Mouse (Mus musculus): ENCODE results near the gene Tldc2.

The Tldc2 gene

GRCm38 (mm10) chr2:157127370-157127769 lies 40.5 kb downstream of the Tldc2 start:
- DNase-seq (ENCODE audit: low read depth, low spot score), result no peak

- no peak for DNase-seq (ENCODE audit: low read depth, low spot score)
These were observed 41.2 kb downstream of the Tldc2 start for GRCm38 (mm10) chr2:157128072-157128471.

GRCm38 (mm10) chr2:157129096-157129495 lies 42.2 kb downstream of the Tldc2 start:
- DNase-seq (ENCODE audit: low read depth, low spot score), result no peak

GRCm38 (mm10) chr2:157129601-157130164 lies 42.8 kb downstream of the Tldc2 start:
- no peak for DNase-seq (ENCODE audit: low read depth, low spot score)

- no peak for DNase-seq (ENCODE audit: low read depth, low spot score)
These were observed 44.1 kb downstream of the Tldc2 start for GRCm38 (mm10) chr2:157130813-157131514.

- no peak for DNase-seq (ENCODE audit: low read depth, low spot score)
These were observed 45.2 kb downstream of the Tldc2 start for GRCm38 (mm10) chr2:157132086-157132485.

- no peak for DNase-seq (ENCODE audit: low read depth, low spot score)
These were observed 46.1 kb downstream of the Tldc2 start for GRCm38 (mm10) chr2:157132686-157133540.

- no peak for DNase-seq (ENCODE audit: low read depth, low spot score)
These were observed 47.1 kb downstream of the Tldc2 start for GRCm38 (mm10) chr2:157133769-157134478.

GRCm38 (mm10) chr2:157134479-157134931 lies 47.6 kb downstream of the Tldc2 start:
- DNase-seq (ENCODE audit: low read depth, low spot score), result no peak

GRCm38 (mm10) chr2:157135014-157135413 lies 48.2 kb downstream of the Tldc2 start, which contains the start of gene Samhd1:
Samhd1 (minus strand) TSS chr2:157135265.
- DNase-seq (ENCODE audit: low read depth, low spot score), result peak; percentile 78

- DNase-seq (ENCODE audit: low read depth, low spot score), result no peak
These were observed 48.8 kb downstream of the Tldc2 start for GRCm38 (mm10) chr2:157135529-157136120.

GRCm38 (mm10) chr2:157136176-157136575 lies 49.3 kb downstream of the Tldc2 start:
- no peak for DNase-seq (ENCODE audit: low read depth, low spot score)

GRCm38 (mm10) chr2:157136646-157137045 lies 49.8 kb downstream of the Tldc2 start:
- DNase-seq (ENCODE audit: low read depth, low spot score), result no peak

GRCm38 (mm10) chr2:157137959-157138731 lies 51.3 kb downstream of the Tldc2 start:
- DNase-seq (ENCODE audit: low read depth, low spot score), result no peak

- no peak for DNase-seq (ENCODE audit: low read depth, low spot score)
These were observed 52.0 kb downstream of the Tldc2 start for GRCm38 (mm10) chr2:157138808-157139207.

- no peak for DNase-seq (ENCODE audit: low read depth, low spot score)
These were observed 52.5 kb downstream of the Tldc2 start for GRCm38 (mm10) chr2:157139251-157139802.

- no peak for DNase-seq (ENCODE audit: low read depth, low spot score)
These were observed 55.1 kb downstream of the Tldc2 start for GRCm38 (mm10) chr2:157141962-157142361.

- DNase-seq (ENCODE audit: low read depth, low spot score), result no peak
These were observed 57.3 kb downstream of the Tldc2 start for GRCm38 (mm10) chr2:157144132-157144531.

- DNase-seq (ENCODE audit: low read depth, low spot score), result no peak
These were observed 58.3 kb downstream of the Tldc2 start for GRCm38 (mm10) chr2:157145173-157145572.
